Mouse (Mus musculus) brown adipose tissue, adult 24 weeks (tissue): ENCODE measurements around the gene Gm21958. TPM values are rescaled to one million over a fixed set of nuclear protein-coding genes. Genes with fewer than 3 reads are reported as not detected.
"Not testable (repeated sequence)": the region's sequence is repeated elsewhere in the genome, so short reads cannot be mapped to it uniquely, and the experiment has no call there.

Experiments
- H3K27ac ChIP-seq: fragments of 200-500 bp; replicated peaks from 2 replicates; pipeline ENCODE4 v1.5.1; 2012; ENCODE audit warnings: low read depth, mild to moderate bottlenecking, low read length
- H3K4me1 ChIP-seq: fragments of 200-500 bp; 2 replicates; pipeline ENCODE4 v1.6.1; 2012; ENCODE audit warnings: low read length, mixed read lengths; ENCODE audit not compliant: control insufficient read depth, insufficient read depth, insufficient read length
- H3K4me3 ChIP-seq: fragments of 200-500 bp; 2 replicates; pipeline ENCODE4 v1.5.1; 2012; ENCODE audit warnings: low read depth, mild to moderate bottlenecking, low read length, moderate library complexity; ENCODE audit not compliant: insufficient read depth
- polyA plus RNA-seq: library from polyadenylated mRNA; stranded (reverse); fragments of >200 nt; gene quantifications from 2 replicates; pipeline ENCODE4 v1.2.4, GENCODE M21; 2012; ENCODE audit not compliant: missing spikeins, insufficient read depth, insufficient read length

The Gm21958 gene
- polyA plus RNA-seq, 1 experiment, result not detected

- Histone ChIP-seq H3K27ac (peak overlapping the region; percentile 77), H3K4me1 (no peaks in the 10 kb centered on the region), H3K4me3 (peak overlapping the region; percentile 84)
Measured at GRCm38 (mm10) chr3:54734411-54735246, 20.5 kb upstream of the Gm21958 start.

DNA sequence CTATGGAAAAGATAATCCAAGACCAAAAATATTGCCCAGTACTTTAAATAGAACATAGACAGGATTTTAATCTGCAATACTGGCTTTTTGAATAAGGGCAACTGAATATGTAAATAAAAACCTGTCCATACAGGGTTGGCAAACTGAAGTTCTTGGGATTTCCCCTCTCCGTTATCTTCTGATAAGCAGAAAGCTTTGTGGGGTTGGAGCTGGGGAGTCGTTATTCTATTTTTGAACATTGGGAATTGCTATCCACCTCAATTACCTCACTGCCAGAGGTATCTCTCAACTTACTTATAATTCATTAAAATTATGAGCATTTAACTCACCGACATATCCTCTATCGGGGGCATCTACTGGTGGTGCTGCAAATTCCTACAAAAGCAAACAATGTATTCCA is 18.2 kb upstream of the Gm21958 start:
- Histone ChIP-seq H3K4me3 (no peak overlapping the region), H3K27ac (no peak overlapping the region), H3K4me1 (no peaks in the 10 kb centered on the region)

DNA sequence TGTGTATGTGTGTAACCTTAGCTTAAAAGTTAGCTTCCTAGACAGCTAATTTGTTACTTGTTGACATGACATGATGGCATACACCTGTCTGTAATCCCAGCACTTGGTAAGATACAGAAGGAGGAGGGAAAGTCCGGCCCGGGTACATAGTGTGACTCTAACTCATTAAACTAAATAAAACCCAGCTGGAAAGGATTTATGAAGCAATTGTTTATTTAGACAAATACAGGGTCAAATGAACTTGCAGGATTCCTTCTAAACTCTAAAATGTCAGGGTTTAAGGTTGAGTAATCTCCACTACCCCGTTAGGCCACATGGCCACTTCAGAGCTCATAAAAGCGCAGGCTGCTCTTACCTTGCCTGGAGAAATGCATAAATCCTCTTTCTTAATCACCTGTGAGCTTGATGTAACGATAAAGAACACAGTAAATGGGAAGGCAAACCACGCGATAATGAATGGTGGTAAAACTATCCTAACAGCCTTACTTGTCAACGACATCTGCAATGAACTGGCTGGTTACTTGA is 17.5 kb upstream of the Gm21958 start:
- Histone ChIP-seq H3K4me1 (no peaks in the 10 kb centered on the region), H3K4me3 (no peak overlapping the region), H3K27ac (no peak overlapping the region)

DNA sequence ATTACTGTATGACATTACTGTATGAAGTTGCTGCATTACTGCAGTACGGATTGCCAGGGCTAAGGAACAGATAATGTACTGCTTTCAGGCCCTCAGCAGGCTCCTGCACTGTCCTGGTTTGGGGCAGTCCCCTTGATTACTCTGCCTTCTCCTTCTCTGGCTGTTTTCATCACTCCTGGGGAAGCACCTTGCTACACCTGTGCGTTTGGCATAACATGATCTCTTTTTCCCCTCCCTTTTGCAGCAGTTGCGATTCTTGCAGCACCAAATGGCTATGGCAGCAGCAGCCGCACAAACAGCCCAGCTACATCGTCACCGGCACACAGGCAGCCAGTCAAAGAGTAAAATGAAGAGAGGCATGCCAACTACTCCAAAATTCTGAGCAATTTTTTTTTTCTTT is 13.9 kb upstream of the Gm21958 start:
- no peak overlapping the region for H3K4me3 ChIP-seq
- no peaks in the 10 kb centered on the region for H3K4me1 ChIP-seq
- no peak overlapping the region for H3K27ac ChIP-seq

GRCm38 (mm10) chr3:54727588-54727987 is 13.4 kb upstream of the Gm21958 start:
- H3K4me1 ChIP-seq, result no peaks in the 10 kb centered on the region
- no peak overlapping the region for H3K27ac ChIP-seq
- H3K4me3 ChIP-seq, result no peak overlapping the region

- Histone ChIP-seq H3K4me3 (no peak overlapping the region), H3K27ac (no peak overlapping the region), H3K4me1 (no peaks in the 10 kb centered on the region)
Measured at GRCm38 (mm10) chr3:54725344-54725743, 11.2 kb upstream of the Gm21958 start.

DNA sequence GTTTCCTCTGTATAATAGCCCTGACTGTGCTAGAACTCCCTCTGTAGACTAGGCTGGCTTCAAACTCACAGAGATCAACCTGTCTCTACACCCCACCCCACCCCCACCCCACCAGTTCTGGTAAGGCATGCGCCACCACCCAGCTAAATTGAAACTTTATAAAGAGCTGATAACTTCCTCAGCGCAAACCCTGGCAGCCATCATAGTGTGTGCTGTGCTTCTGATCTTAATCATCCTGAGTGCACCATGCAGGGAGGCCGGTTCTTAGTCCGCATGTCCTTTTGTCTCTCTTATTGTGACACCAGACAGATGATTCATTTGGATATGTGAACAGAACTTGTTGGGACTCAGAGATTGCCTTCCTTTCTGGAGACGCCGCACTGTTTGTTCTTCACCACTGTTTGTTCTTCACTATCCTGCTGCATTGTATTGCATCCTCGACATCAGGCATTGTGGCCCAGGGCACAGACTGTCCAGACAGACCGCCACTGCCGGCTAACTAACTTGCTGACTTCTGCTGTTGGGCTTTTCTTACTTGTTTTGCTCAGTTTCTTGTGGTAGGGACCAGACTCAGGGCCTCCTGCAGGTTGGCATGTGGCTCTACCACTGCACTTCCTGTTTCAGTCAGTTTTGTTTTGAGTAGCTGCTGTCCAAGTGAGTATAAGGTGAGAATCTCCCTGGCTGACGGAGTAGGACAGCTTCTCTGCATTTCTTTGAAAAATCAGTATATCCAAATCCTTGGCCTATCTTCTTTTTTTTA is 9.8 kb upstream of the Gm21958 start:
- H3K4me3 ChIP-seq, result no peak overlapping the region
- H3K4me1 ChIP-seq, result no peaks in the 10 kb centered on the region
- H3K27ac ChIP-seq, result no peak overlapping the region

- Histone ChIP-seq H3K27ac (no peak overlapping the region), H3K4me3 (no peak overlapping the region), H3K4me1 (no peaks in the 10 kb centered on the region)
Measured at GRCm38 (mm10) chr3:54718947-54719346, 4.8 kb upstream of the Gm21958 start.

DNA sequence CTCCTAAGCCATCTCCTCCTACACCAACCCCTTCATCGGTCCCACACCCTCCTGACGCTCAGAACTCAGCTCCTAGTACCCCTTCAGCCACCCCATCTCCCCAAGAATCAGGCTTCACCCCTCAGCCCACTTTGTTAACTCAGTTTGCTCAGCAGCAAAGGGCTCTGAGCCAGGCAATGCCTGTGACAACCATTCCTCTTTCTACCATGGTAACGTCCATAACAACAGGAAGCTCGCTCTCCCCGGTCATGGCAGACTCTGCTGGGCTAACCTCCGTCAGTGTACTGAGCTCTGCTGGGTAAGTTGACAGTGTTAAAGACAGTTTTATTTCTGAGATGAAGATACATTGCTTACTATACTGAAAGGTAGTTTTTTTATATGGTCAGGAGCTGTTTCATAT is 3.2 kb upstream of the Gm21958 start:
- H3K4me3 ChIP-seq, result no peak overlapping the region
- H3K27ac ChIP-seq, result no peak overlapping the region
- no peaks in the 10 kb centered on the region for H3K4me1 ChIP-seq

DNA sequence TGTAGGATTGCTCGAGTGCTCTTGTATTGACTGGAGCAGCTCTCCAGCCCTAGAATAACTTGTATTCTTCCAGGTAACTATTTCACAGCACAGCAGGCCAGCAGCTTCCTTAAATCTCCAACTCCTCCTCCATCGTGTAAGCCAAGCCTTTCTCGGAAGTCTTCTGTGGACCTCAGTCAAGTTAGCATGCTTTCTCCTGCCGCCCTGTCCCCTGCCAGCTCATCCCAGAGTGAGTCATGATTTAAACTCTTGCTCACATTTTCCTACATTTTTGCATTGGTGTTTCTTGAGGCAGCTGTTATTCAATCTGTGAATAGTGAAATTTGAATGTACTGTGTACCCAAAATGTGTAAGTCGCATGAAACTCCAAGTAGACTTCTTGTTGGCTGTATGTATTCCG is 1.3 kb upstream of the Gm21958 start:
- no peak overlapping the region for H3K4me3 ChIP-seq
- no peak overlapping the region for H3K27ac ChIP-seq
- H3K4me1 ChIP-seq, result no peaks in the 10 kb centered on the region

DNA sequence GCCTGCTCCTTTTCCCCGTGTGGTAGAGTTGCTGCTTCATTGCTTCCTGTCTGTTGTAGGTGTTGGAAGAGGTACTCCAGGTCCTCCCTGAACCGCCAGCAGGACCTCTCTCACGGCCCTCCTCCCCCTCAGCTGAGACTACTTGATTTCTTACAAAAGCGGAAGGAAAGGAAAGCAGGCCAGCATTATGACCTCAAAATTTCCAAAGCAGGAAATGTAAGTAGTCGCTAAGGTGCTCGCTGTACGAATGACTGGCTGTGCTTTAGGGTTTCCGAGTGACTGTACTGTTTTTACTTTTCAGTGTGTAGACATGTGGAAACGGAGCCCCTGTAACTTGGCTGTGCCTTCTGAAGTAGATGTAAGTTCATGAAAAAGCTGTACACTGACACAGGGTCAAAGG is 5.2 kb downstream of the Gm21958 start:
- Histone ChIP-seq H3K4me1 (no peaks in the 10 kb centered on the region), H3K4me3 (no peak overlapping the region), H3K27ac (0 out of 2 replicates have a peak overlapping the region, but pooled peaks have one; percentile 8)

GRCm38 (mm10) chr3:54704106-54704505 is 10.0 kb downstream of the Gm21958 start:
- H3K27ac ChIP-seq, H3K4me3 ChIP-seq, H3K4me1 ChIP-seq: not testable (repeated sequence)

DNA sequence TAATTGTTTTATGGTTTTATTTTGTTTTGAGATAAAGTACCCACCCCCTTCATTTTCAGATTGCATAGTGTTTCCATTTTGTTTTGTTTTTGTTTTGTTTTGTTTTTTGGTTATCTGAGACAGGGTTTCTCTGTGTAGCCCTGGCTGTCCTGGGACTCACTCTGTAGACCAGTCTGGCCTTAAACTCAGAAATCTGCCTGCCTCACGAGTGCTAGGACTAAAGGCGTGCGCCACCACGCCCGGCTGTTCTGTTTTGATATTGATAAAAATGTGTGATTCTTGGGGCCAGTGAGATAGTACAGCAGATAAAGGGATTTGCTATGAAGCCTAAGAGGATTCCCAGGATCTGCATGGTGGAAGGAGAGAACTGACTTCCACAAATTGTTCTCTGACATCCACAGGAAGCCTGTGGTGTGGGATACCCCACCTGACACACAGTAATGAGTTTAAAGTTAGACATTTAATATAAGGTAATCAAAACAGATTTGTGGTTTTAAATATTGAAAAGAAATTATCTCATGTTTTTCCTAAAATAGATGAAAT is 14.3 kb downstream of the Gm21958 start:
- Histone ChIP-seq H3K4me1 (no peaks in the 10 kb centered on the region), H3K4me3 (no peak overlapping the region), H3K27ac (no peak overlapping the region)

GRCm38 (mm10) chr3:54693056-54693415 is 21.1 kb downstream of the Gm21958 start:
- Histone ChIP-seq H3K27ac (peak overlapping the region; percentile 83), H3K4me1 (no peaks in the 10 kb centered on the region), H3K4me3 (peak overlapping the region; percentile 98)

GRCm38 (mm10) chr3:54692202-54693055 is 21.7 kb downstream of the Gm21958 start, which contains the start of gene Supt20:
Supt20 (plus strand) TSS chr3:54692807.
- Histone ChIP-seq H3K4me1 (no peaks in the 10 kb centered on the region), H3K27ac (peak within 1 kb of the TSS; percentile 83), H3K4me3 (peak within 1 kb of the TSS; percentile 98)
